Mouse (Mus musculus): ENCODE data around the gene B830017H08Rik. TPM values are rescaled to one million over a fixed set of nuclear protein-coding genes. Genes with fewer than 3 reads are reported as not detected.

The B830017H08Rik gene
- total RNA-seq (2015; ENCODE audit: low replicate concordance) (not detected in 2 replicates), total RNA-seq (2017; ENCODE audit: low replicate concordance) (not detected in 2 replicates)

- ATAC-seq (replicated peaks; ENCODE audit: low FRiP score, poor library complexity, severe bottlenecking), result no peak
Observed at GRCm38 (mm10) chr16:17832821-17833220, at the start of gene B830017H08Rik. TSS of gene B830017H08Rik (plus strand) at chr16:17833121.

- no peak for ATAC-seq (replicated peaks; ENCODE audit: low FRiP score, poor library complexity, severe bottlenecking)
Observed at GRCm38 (mm10) chr16:17785337-17785736, 47.6 kb upstream of the B830017H08Rik start.

GRCm38 (mm10) chr16:17792728-17793127 lies 40.2 kb upstream of the B830017H08Rik start:
- ATAC-seq (replicated peaks; ENCODE audit: low FRiP score, poor library complexity, severe bottlenecking), result no peak

DNA sequence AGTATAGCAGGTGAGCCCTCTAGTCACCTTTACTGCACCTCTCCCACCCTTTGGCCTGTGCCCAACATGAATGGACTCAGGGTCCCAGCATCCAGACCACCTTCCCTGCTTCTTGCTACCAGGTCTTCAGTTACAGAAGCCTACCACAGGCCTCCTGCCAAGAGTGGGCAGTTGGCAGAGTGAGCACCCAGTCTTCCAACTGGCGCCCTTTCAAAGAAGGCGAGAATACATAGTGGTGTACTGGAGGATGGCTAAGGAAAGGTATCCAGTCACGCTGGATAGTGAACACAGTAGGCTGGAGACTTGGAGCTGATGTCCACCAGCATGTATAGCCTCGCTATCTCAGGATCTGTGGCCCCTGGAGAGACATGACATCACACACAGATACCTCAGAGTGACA lies 38.9 kb upstream of the B830017H08Rik start:
- ATAC-seq (replicated peaks; ENCODE audit: low FRiP score, poor library complexity, severe bottlenecking), result no peak

GRCm38 (mm10) chr16:17795643-17796042 lies 37.3 kb upstream of the B830017H08Rik start:
- ATAC-seq (replicated peaks; ENCODE audit: low FRiP score, poor library complexity, severe bottlenecking), result no peak

DNA sequence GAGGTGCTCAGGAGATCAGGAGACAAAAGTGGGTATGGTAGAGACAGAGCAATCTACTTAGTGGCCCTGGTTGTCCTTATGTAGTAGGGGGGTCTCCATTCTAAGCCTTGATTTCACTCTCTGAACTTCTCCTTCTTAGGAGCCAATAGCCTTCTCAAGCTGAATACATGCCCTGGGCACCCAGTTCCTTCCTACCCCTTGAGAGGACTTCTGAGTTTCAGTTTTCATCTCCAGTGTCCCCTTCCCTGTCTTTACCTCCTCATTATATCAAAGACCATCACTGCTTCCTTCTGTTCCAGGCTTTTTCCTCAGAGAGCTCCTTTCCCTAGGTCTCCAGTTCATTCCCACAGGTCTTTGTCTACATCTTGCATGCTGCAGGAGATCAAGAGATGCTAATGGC lies 36.4 kb upstream of the B830017H08Rik start:
- ATAC-seq (replicated peaks; ENCODE audit: low FRiP score, poor library complexity, severe bottlenecking), result no peak

DNA sequence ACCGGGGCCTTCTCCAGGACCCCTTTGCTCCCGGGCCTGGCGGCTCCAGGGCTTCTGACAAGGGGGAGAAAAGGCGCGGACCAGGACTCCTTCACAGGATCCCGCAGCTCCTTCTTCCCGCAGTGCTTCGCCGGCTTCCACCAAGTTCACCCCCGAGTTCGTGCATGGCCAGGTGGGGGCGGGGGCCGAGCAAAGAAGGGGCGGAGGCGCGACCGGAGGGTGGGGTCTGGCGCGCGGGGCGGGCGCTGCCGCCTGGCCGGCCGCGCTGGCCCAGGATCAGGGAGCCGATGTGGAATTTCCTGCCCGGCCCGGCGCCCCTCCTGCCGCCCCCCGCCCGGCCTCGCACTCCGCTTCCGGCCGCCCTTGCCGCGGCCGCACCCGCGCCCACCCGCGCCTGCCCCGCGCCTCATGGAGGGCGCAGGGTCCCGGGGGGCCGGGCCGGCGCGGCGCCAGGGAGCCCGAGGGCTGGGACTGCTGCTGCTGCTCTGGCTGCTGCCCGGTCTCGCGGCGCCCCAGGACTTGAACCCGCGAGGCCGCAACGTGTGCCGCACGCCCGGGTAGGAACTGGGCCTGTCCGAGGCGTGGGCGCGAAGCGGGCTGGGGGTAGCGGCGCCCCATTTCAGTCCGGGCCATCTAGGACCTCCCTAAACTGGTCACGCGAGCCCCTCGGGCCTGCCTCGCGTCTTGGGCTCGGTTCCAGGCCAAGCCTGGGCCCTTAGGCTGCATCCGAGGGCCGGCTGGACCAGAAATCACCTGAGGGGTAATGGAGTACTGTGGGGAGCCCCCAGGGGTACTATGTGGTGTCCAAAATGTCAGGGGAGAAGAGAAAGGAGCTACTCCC lies 35.7 kb upstream of the B830017H08Rik start, which contains the start of gene Scarf2:
TSS of gene Scarf2 (plus strand) at position 312 of the 841 bp plus-strand sequence.
- ATAC-seq (replicated peaks; ENCODE audit: low FRiP score, poor library complexity, severe bottlenecking), result no peak

DNA sequence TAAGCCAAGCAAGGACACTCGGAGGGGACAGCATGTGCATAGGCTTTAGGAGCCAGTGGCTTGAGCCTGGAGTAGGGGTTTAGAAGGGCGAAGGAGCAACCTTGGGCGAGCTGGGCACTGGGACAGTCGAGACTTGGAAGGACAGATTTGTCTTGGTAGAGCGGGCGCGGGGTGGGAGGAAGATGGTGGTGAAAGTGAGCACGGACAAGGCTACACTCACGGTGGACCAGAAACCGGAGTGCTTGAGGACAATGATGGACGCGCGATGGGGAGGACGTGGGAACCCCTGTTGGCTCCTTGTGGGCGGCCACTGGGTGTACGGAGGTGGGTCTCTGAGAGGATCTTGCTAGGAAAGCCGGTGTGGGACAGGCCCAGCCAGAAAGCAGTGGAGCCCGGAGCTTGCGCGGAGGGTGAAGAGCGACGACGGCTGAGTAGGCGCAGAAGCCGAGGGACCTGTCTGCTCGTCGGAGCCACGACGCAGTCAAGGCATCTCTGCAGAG lies 35.1 kb upstream of the B830017H08Rik start:
- ATAC-seq (replicated peaks; ENCODE audit: low FRiP score, poor library complexity, severe bottlenecking), result no peak

DNA sequence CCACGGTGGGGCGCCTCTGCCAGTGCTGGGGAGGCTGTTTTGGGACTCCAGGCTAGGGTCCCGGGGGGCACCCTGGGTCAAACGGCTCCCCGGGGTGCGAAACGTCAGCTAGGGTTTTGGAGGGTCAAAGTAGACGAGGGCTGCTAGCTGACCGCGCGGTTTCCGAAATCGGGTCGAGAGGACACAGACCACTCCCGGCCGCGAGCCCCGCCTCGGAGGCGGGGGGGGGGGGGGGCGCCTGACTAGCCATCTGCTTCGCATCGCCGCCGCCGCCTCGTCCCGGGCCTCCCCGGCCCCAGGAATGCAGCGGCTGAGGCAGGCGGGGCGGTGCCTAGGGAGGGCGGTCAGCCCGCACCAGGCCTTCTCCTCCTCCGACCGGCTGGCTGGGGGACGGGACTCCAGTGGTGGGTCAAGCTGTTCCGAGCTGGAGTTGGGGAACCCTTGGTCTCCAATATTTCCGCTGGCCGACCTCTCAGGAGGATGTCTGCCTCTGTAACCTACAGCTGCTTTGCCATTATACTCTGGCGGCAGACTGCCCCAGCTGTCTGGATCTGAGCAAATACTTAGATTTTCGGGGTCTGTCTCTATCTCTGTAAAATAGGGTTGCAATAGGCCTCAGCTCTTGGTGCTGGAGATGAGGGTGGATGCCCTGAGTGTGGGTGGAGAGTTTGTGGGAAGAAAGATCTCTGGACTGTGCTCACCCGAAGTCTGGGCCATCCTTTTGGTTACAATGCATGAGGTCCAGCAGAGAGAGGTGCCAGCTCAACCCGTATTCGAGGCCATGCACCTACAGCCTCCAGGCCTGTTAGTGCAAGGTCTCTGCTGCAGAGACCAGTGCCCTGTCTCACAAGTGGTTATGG lies 34.4 kb upstream of the B830017H08Rik start:
- no peak for ATAC-seq (replicated peaks; ENCODE audit: low FRiP score, poor library complexity, severe bottlenecking)

DNA sequence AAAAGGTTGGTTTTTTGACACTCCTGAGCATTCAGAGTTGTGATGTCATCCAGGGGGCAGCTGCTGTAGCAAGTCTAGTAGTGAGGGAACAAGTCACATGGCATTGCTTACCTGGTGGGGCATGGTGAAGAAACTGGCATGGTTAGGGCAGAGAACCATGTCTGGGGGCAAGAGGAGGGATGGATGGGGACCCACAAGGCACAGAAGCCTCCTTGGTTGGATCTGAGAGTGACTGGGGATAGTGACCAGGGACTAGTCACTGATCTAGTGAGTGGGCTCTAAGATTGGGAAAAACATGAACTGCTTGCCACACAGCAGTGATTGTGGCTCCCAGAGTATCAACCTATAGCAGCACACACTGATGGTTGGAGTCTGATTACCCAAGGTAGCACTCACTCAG lies 33.3 kb upstream of the B830017H08Rik start:
- ATAC-seq (replicated peaks; ENCODE audit: low FRiP score, poor library complexity, severe bottlenecking), result no peak

DNA sequence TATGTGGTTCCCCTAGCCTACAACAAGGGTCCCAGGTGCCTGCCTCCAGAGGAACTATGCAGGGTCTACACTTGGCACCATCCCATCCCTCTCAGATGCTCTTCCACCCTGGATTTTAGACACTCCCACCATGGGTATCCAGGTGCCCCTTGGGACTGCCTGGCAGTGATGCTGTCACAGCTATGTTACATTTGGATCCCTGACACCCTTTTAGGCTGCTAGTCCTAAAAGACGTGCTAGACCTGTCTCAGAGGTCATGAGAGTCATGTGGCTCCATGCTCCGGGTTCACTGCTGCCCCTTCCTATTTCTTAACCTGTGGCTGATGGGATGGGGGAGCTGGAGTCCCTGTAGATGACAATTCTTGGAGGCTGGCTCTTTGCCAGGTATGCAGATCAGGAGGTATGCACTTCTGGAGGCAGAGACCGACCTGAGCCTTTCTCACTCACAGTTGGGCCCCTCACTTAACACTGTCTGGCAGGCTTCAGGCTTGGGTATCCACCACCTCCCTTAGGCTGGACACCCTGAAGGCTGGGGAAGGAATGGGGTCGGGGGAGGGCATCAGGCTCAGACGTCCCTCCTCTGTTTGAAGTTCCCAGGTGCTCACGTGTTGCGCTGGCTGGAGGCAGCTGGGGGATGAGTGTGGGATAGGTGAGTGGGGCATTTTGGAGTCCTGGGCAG lies 31.0 kb upstream of the B830017H08Rik start:
- no peak for ATAC-seq (replicated peaks; ENCODE audit: low FRiP score, poor library complexity, severe bottlenecking)

- no peak for ATAC-seq (replicated peaks; ENCODE audit: low FRiP score, poor library complexity, severe bottlenecking)
Observed at GRCm38 (mm10) chr16:17802456-17802838, 30.5 kb upstream of the B830017H08Rik start.

- no peak for ATAC-seq (replicated peaks; ENCODE audit: low FRiP score, poor library complexity, severe bottlenecking)
Observed at GRCm38 (mm10) chr16:17802839-17803674, 29.9 kb upstream of the B830017H08Rik start.

- no peak for ATAC-seq (replicated peaks; ENCODE audit: low FRiP score, poor library complexity, severe bottlenecking)
Observed at GRCm38 (mm10) chr16:17803675-17804448, 29.1 kb upstream of the B830017H08Rik start.

- ATAC-seq (replicated peaks; ENCODE audit: low FRiP score, poor library complexity, severe bottlenecking), result no peak
Observed at GRCm38 (mm10) chr16:17804449-17804912, 28.4 kb upstream of the B830017H08Rik start.

DNA sequence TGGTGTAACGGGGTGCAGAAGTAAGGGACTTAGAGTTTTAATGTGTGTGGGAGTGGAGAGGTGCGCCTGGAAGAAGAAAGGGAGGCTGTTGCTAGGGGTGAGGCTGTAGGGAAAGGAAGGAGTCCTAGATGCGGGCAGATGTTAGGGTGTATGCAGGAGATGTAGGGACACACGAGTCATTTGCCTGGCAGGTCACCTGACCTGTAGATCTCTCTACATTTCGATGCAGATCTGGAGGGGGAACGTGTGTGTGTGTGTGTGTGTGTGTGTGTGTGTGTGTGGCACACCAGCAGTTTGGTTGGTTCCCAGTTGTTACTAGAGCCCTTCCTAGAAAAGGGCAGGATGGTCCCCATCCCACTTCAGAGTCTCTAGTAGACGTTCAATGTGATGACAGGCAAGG lies 27.9 kb upstream of the B830017H08Rik start:
- no peak for ATAC-seq (replicated peaks; ENCODE audit: low FRiP score, poor library complexity, severe bottlenecking)

GRCm38 (mm10) chr16:17806581-17807191 lies 26.2 kb upstream of the B830017H08Rik start:
- no peak for ATAC-seq (replicated peaks; ENCODE audit: low FRiP score, poor library complexity, severe bottlenecking)

Measured in erythroblast, adult 5-6 weeks (primary cell).